Mouse (Mus musculus) c-Kit-positive CD71-positive TER-119-negative erythroid progenitor cells, embryonic 14.5 days (primary cell): ENCODE measurements around the gene Samd4b.

Source experiments
- DNase-seq: peaks from one replicate; pipeline ENCODE4 v3.0.0-alpha.2; 2013; ENCODE audit warnings: low read depth

Samd4b gene

DNA sequence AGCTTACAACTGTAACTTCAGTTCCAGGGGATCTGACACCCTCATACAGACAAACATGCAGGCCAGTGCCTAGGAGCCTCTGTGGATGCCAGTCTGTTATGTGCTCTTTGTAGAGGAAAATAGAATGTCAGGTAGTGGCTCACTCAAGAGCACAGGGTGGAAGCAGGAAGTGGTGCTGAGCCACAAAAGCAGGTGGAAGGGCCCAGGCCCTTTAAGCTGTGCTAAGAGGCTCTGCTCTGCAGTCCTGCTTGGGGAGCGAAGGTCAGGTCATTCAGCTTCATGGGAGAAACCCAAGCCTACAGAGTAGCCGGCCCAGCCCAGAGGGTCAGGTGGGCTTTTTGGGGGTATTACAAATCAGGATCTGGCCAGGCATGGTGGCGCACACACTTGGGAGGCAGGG lies 242.7 kb downstream of the Samd4b start:
- DNase-seq, result no peak

DNA sequence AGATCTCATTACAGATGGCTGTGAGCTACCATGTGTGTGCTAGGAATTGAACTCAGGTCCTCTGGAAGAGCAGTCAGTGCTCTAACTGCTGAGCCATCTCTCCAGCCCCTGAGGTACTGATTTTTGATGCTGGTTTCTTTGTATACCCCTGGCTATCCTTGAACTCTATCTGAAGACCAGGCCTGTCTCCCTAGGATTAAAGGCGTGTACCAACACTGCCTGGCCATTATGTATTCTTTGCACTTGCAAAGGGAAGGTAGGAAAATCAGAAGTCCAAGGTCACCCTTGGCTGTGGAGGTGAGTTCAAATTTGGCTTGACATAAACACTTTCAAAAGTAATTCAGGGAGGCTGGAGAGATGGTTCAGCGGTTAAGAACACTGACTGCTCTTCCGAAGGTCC lies 243.3 kb downstream of the Samd4b start:
- no peak for DNase-seq

DNA sequence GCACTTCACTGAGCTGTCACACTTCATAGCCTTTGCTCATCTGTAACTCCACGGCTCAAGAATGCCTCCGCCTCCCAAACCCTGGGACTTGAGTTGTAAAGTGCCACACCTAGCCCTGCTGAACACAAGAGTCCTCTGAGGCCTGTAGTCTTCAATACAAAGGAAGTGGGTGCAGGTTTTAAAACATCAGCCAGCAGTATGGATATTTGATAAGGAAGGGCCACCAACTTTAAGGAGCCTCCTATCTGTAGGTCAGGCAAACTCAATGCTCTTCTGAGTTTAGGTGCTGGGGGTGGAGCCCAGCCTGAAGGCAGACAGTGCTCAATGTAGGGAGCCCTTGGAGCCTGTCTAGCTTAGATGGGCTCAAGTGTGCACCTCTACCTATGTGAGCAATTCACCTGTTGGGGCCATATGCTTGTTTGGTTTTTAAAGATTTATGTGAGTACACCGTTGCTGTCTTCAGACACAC lies 243.8 kb downstream of the Samd4b start:
- DNase-seq, result no peak

DNA sequence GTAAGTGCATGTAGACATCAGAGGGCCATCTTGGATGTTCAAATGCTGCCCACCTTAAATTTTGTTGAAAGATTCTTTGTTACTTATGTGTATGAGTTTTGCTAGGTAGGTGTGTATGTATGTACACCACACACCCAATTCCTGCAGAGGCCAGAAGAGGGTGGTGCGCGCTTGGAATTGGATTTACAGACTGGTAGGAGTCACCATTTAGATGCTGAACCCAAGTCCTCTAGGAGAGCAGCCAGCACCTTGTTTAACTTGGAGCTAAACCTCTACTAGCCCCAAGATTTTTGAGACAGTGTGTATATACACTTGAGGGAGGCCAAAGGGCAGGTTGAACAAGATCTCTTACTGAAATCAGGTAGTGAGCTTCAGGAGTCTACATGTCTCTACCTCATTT lies 244.7 kb downstream of the Samd4b start:
- no peak for DNase-seq

DNA sequence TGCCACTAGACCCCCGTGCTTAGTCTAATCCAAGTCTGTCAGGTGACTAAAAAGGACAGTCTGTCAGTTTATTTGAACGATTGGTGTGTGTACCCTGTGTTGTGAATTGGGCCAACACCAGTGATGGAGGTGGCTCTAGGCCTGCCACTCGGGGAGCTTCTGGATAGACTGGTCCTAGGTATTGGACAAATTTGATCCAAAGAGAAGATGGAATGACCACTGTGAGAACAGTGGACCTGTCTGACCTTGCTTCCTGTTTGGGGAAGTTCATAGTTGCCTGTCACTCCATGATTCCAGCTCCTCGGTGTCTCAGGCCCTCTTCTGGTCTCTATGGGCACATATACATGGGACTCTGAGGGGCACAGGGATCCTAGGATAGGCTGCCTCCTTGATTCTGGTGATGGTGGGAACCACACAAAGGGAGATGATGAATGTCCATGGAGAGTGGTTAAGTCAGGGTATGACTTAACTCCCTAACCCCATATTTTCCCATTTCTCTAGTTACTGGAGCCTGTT lies 246.2 kb downstream of the Samd4b start:
- DNase-seq, result no peak

DNA sequence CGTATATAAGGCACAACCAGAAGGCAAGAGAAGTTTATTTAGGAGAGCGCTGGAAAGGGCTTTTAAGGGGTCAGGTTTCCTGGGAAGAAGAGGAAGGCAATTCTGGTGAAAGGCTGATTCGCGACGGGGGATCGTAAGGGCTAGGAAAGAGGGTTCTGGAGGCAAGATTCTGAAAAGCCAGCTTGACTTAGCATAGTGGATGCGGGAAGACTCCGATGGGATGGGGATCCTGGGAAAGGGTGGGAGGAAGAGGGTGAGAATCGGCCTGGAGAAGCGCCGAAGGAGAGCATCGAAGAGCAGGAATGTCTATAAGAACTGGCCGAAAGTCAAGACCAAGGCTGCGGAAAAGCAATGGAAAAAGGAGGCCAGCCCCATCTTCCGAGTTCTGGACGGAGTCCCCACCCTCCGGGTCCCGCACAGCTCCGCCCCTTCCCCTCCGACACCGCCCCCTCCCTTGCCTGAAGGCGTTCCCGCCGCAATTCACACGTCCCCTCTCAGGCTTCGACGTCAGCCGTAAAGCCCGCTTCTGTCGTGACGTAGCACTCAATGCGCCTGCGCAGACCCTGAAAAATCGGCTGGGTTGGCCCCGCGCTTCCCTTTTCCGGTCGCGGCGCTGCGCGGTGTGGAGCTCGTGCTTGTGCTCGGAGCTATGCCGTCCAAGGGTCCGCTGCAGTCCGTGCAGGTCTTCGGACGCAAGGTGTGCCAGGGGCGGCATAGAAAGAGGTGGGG lies 247.6 kb downstream of the Samd4b start, which contains the start of gene Rps16:
Rps16 (plus strand) TSS at position 498 of the 729 bp plus-strand sequence.
- DNase-seq, result peak; percentile 94
